Comparison of ENCODE assay signal across 13 mouse cellular contexts in genomic region chr7:49506085-49506820, GRCm38 (mm10).
DNase-seq lines count a peak whose midpoint lies in the region; ATAC-seq and TF ChIP-seq lines count a peak whose summit lies in the region.
"Had no signal": no experiment of that assay in that cellular context is flagged by ENCODE, and none has a peak within 500 bp of the region (broad histone marks: within the 10 kb centered on the region; RNA-seq: fewer than 3 reads in every experiment).

No protein-coding gene starts in this region.

- H3K9ac ChIP-seq in intestine, embryonic 14.5 days (ENCODE audit: low read length) = no peak overlapping the region
- no peak overlapping the region for H3K9ac ChIP-seq in intestine, postnatal 0 days (ENCODE audit: low read depth, low read length)
- no peak overlapping the region for H3K9ac ChIP-seq in liver, embryonic 13.5 days
- H3K9ac ChIP-seq: hindbrain, embryonic 12.5 days; midbrain, embryonic 15.5 days; neural tube, embryonic 13.5 days had no signal

- no peaks in the 10 kb centered on the region for H3K27me3 ChIP-seq in intestine, embryonic 14.5 days (replicated peaks; ENCODE audit: control insufficient read depth, insufficient read depth, low read length)
- no peaks in the 10 kb centered on the region for H3K27me3 ChIP-seq in intestine, postnatal 0 days (replicated peaks; ENCODE audit: control insufficient read depth, insufficient read depth, low read length)
- peaks cover 37% of the 10 kb centered on the region for H3K27me3 ChIP-seq in embryonic facial prominence, embryonic 10.5 days (replicated peaks; ENCODE audit: low read depth, poor library complexity, severe bottlenecking)
- H3K27me3 ChIP-seq in liver, embryonic 13.5 days = no peaks in the 10 kb centered on the region
- H3K27me3 ChIP-seq: hindbrain, embryonic 12.5 days; midbrain, embryonic 15.5 days; neural tube, embryonic 13.5 days had no signal

- peaks cover 7% of the 10 kb centered on the region; the same call in 1 of the 2 replicates for H3K36me3 ChIP-seq in intestine, embryonic 14.5 days (ENCODE audit: control insufficient read depth, insufficient read depth, low read length)
- H3K36me3 ChIP-seq in intestine, postnatal 0 days (ENCODE audit: control insufficient read depth, insufficient read depth) = 0 out of 2 replicates have a peak, but pooled peaks cover 7% of the 10 kb centered on the region
- no peaks in the 10 kb centered on the region for H3K36me3 ChIP-seq in embryonic facial prominence, embryonic 10.5 days (replicated peaks)
- no peaks in the 10 kb centered on the region for H3K36me3 ChIP-seq in liver, embryonic 13.5 days
- H3K36me3 ChIP-seq: hindbrain, embryonic 12.5 days; midbrain, embryonic 15.5 days; neural tube, embryonic 13.5 days had no signal

- peak; percentile 61 for DNase-seq in intestine, embryonic 14.5 days (ENCODE audit: low spot score)
- peak; percentile 66 for DNase-seq in ES-CJ7 (ENCODE audit: low read depth, low spot score)
- no peak for DNase-seq in embryonic facial prominence, embryonic 10.5 days (ENCODE audit: low spot score)
- DNase-seq in liver, embryonic 13.5 days = no peak
- DNase-seq in ovary, postnatal 36 days (ENCODE audit: low spot score) = no peak
- DNase-seq: cerebellum, postnatal 25 days; heart, adult 11 months; spleen, adult 18-20 months had no signal

- no peak overlapping the region for H3K4me3 ChIP-seq in intestine, embryonic 14.5 days (ENCODE audit: low read depth, low read length)
- no peak overlapping the region for H3K4me3 ChIP-seq in intestine, postnatal 0 days (ENCODE audit: low read depth, low read length)
- H3K4me3 ChIP-seq in embryonic facial prominence, embryonic 10.5 days = no peak overlapping the region
- no peak overlapping the region for H3K4me3 ChIP-seq in liver, embryonic 13.5 days (replicated peaks)
- H3K4me3 ChIP-seq: hindbrain, embryonic 12.5 days; midbrain, embryonic 15.5 days; neural tube, embryonic 13.5 days had no signal

- 64% methylated on average over 12 of the region's 12 CpGs for WGBS in intestine, embryonic 14.5 days
- WGBS in intestine, postnatal 0 days = 57% methylated on average over 12 of the region's 12 CpGs
- 72% methylated on average over 12 of the region's 12 CpGs for WGBS in embryonic facial prominence, embryonic 10.5 days
- 61% methylated on average over 12 of the region's 12 CpGs for WGBS in liver, embryonic 13.5 days (ENCODE audit: insufficient replicate concordance)

- H3K9me3 ChIP-seq in intestine, embryonic 14.5 days (ENCODE audit: control insufficient read depth, low read length) = no peaks in the 10 kb centered on the region
- no peaks in the 10 kb centered on the region for H3K9me3 ChIP-seq in intestine, postnatal 0 days (ENCODE audit: control insufficient read depth)
- no peaks in the 10 kb centered on the region for H3K9me3 ChIP-seq in embryonic facial prominence, embryonic 10.5 days
- no peaks in the 10 kb centered on the region for H3K9me3 ChIP-seq in liver, embryonic 13.5 days (replicated peaks)
- H3K9me3 ChIP-seq: hindbrain, embryonic 12.5 days; midbrain, embryonic 15.5 days; neural tube, embryonic 13.5 days had no signal

- no peak overlapping the region for H3K4me2 ChIP-seq in intestine, embryonic 14.5 days (ENCODE audit: low read length)
- H3K4me2 ChIP-seq in intestine, postnatal 0 days (replicated peaks; ENCODE audit: low read depth) = no peak overlapping the region
- H3K4me2 ChIP-seq in liver, embryonic 13.5 days = peak overlapping the region; percentile 15; the same call in 1 of the 2 replicates
- H3K4me2 ChIP-seq: hindbrain, embryonic 12.5 days; midbrain, embryonic 15.5 days; neural tube, embryonic 13.5 days had no signal

- peak overlapping the region; percentile 59 for H3K27ac ChIP-seq in intestine, embryonic 14.5 days (ENCODE audit: low read depth)
- no peak overlapping the region for H3K27ac ChIP-seq in intestine, postnatal 0 days (ENCODE audit: low read depth, low read length)
- 0 out of 2 replicates have a peak overlapping the region, but pooled peaks have one; percentile 35 for H3K27ac ChIP-seq in embryonic facial prominence, embryonic 10.5 days (replicated peaks)
- peak overlapping the region; percentile 73 for H3K27ac ChIP-seq in liver, embryonic 13.5 days
- H3K27ac ChIP-seq: hindbrain, embryonic 12.5 days; midbrain, embryonic 15.5 days; neural tube, embryonic 13.5 days had no signal

- TF ChIP-seq CTCF in intestine, postnatal 0 days (IDR thresholded peaks at IDR 0.05; ENCODE audit: low read depth) = no peak

- peaks cover 22% of the 10 kb centered on the region for H3K4me1 ChIP-seq in intestine, embryonic 14.5 days (replicated peaks; ENCODE audit: control insufficient read depth, insufficient read depth, low read length)
- peaks cover 7% of the 10 kb centered on the region; the same call in 1 of the 2 replicates for H3K4me1 ChIP-seq in intestine, postnatal 0 days (replicated peaks; ENCODE audit: control insufficient read depth, insufficient read depth, low read length)
- H3K4me1 ChIP-seq in embryonic facial prominence, embryonic 10.5 days = peaks cover 38% of the 10 kb centered on the region
- H3K4me1 ChIP-seq in liver, embryonic 13.5 days (replicated peaks) = peaks cover 32% of the 10 kb centered on the region

- peak; percentile 72 for ATAC-seq in intestine, embryonic 14.5 days (replicated peaks; ENCODE audit: low FRiP score, low TSS enrichment, low read depth)
- ATAC-seq in intestine, postnatal 0 days = no peak
- ATAC-seq in liver, embryonic 13.5 days (ENCODE audit: low read depth) = peak; percentile 77
- no peak for ATAC-seq in inflammation-experienced regulatory T-cells, adult 6 months
- ATAC-seq: midbrain, embryonic 15.5 days had no signal

Comparison
In these comparisons a context has a peak if more than half of its experiments do, and no peak if none do; other contexts are left out.
1. ATAC-seq: peak in intestine, embryonic 14.5 days (single experiment) and liver, embryonic 13.5 days (single experiment); none in intestine, postnatal 0 days (single experiment) and inflammation-experienced regulatory T-cells, adult 6 months (single experiment).
2. DNase-seq: peak in intestine, embryonic 14.5 days (single experiment) and ES-CJ7 (single experiment); none in embryonic facial prominence, embryonic 10.5 days (single experiment), liver, embryonic 13.5 days (single experiment) and ovary, postnatal 36 days (single experiment).